Mouse (Mus musculus): Measurements from ENCODE around the gene F2rl2. TPM values are rescaled to one million over a fixed set of nuclear protein-coding genes. Genes with fewer than 3 reads are reported as not detected.

F2rl2 gene
- under 1 TPM; 0.39 to 0.90 TPM for total RNA-seq (2021)
- long read RNA-seq, experiment 1, result 0 reads
- long read RNA-seq, experiment 2, partial matches to known transcripts, result 0 of 1 reads
- long read RNA-seq, experiment 2, other reads (novel, unspliced or antisense), result 0 of 1 reads

DNA sequence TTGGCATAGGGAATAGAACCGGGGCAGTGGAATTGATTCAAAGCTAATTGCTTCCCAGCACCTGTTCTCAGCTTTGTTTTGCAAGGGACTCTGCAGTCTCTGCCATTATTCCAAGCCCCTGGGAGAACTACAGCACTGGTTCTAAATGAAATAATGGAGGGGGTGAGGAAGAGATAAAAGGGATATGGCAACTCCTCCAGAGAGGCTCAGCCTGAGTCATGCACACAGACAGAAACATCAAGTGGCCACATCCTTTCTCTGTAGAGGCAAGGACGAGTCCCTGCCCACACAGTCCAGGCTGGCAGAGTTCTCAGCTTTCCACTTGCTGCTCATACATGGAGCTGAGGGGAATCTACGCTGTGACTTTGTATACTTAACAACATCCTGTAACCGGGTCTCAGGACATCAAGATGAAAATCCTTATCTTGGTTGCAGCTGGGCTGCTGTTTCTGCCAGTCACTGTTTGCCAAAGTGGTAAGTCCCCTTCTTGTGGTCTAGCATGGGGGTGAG is at the start of gene F2rl2:
Gene F2rl2, plus strand, starts transcription at position 200 of the 510 bp plus-strand sequence.
- DNase-seq (ENCODE audit: low spot score in 2 of 2), result no peak

DNA sequence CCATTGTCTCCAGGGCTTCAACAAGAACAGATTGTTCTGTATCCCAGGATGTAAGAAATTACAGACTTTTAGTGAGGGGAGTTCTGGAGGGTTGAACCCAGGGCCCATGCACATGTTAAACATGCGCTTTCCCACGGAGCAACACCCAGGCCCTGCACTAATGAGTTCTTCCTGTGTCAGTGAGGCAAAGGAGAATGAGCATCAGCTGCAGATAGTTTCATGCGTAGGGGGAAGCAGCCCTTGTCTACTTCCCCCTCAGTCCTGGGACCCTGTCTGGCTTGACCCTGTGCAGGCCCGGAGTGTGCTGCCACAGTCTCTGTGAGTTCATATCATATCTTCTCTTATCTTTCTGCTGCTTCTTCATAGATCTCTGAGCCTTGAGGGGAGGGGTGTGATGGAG is 49.4 kb upstream of the F2rl2 start:
- no peak for DNase-seq (ENCODE audit: low spot score in 2 of 2)

DNA sequence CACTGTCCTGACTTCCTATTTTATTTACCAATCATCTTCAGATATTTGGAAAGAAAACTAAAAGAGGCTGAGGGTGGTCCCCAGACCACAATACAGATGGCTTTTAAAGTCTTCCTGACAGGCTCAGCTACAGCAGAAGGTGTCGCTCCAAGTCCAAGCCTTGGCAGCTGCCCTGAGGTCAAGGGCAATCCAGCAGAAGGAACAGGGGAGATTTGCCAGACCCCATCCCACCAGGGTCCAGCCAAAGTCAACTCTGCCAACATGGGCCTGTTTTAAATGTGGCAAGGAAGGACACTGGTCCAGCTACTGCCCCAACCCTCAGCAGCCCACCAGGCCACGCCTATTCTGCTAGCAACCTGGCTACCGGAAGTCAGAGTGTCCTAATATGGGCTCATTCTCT is 46.7 kb upstream of the F2rl2 start:
- DNase-seq (ENCODE audit: low spot score in 2 of 2), result no peak

DNA sequence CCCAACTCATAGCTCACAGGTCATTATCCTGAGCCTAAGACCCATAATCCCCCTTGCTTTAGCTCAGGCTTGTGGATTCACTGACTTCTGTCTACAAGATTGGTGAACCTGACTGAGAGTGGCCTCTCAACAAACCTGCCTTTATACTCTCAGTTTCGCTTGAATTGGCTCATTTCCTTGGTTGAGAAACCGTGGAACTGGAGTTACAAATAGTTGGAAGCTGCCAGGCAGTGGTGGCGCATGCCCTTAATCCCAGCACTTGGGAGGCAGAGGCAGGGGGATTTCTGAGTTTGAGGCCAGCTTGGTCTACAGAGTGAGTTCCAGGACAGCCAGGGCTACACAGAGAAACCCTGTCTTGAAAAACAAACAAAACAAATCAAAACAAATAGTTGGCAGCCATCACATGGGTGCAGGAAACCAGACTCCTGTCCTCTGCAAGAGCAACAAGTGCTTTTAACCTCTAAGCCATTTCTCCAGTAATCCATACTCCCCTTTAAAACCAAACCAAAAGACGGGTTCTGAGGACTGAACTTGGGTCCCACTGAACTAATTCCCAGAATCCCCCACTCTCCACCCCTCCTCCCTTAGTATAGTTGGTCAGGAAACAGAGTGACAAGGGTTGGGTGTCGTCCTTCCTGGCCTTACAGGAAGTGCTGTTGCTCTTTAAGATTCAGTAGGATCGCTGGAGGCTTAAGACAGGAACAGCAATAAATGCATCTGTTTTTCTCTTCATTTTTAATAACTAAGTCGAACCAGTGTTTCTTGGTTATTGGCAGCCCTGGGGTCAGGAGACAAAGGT is 44.6 kb upstream of the F2rl2 start:
- no peak for DNase-seq (ENCODE audit: low spot score in 2 of 2)

DNA sequence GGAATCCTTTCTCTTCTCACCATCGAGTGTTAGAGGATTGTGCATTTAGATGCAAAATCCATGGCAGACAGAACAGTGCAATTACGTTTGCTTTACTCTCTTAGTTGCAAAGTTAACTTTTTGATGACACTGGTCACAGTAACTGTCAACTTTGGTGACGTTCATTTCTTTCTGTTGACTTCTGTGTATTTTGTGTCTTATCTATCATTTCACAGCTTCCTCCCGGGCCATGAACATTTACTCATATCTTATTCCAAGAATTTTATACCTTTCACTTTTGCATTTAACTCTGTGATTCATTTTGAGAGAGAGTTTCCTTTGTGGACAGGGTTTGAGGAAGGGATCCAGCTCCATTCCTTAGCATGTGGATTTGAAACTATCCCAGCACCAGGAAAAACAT is 43.0 kb upstream of the F2rl2 start:
- no peak for DNase-seq (ENCODE audit: low spot score in 2 of 2)

DNA sequence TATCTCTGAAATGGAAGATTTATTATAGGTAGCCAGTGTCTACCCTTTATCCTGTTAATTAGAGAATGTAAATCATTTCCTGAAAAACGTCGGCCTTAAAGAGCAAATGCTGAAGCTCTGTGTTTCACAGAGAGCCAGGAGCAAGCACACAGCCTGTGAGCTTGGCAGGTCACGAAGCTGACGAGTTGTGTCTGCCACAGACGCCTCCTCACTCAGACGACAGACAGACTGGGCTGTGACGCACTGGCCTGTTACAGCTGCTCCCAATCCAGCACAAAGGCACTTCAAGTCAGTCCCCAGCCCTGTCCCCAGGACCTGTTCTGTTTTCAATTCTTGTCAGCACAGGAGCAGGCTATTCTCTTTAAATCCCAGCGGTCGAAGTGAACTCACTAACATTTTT is 41.4 kb upstream of the F2rl2 start:
- DNase-seq (ENCODE audit: low spot score in 2 of 2), result no peak

DNA sequence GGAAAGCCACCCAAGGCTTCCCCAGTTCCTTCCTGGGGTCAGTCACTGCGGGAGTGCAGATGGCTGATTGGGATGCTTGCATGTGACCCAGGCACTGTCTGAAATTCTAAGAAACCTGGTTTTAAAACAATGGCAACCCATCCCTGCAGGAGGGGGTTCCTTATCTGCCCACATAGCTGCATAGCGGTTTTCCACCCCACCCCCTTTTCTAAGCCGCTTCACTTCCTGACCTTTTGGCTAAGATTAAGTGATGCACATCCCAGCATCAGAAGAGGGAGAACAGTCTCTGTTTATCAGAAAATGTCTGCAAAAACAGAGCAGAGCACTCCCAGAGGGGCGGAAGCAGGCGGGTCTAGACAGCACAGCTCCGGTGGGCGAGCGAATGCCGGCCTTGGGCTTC is 39.5 kb upstream of the F2rl2 start:
- DNase-seq (ENCODE audit: low spot score in 2 of 2), result no peak

DNA sequence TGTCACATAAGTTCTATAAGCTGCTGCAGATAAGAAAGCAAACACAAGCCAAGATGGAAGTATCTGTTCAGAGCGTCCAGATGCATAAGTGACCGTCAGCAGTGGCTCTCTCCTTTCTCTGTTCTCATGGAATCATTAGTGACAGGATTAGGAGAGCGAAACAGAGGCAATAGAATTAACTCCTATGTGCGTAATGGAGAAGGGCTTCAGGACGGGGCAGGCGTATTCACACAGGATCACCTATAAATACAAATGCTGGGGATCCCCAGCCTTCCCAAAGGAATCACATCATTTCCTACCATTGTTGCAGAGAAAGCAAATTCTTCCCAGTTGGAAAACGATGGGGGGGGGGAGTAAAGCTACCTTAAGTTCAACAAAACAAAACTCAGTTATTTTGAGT is 37.2 kb upstream of the F2rl2 start:
- no peak for DNase-seq (ENCODE audit: low spot score in 2 of 2)

DNA sequence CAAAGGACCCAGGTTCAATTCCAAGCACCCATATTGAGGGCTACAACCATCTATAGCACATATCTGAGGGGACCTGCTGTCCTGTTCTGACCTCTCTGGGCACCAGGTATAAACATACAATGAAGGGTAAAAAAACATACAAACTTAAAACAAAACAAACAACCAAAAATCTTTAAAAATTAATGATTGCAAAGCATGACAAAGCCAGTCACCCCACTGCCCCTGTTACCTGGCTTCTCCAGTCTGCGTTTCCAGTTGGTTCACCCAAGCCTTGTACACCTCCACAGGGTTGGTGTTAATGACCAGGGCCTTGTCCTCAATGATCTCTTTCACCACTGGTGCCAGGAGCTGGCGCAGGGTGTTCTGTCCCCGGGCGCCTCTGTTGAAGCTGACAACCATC is 32.8 kb upstream of the F2rl2 start:
- DNase-seq (ENCODE audit: low spot score in 2 of 2), result no peak

DNA sequence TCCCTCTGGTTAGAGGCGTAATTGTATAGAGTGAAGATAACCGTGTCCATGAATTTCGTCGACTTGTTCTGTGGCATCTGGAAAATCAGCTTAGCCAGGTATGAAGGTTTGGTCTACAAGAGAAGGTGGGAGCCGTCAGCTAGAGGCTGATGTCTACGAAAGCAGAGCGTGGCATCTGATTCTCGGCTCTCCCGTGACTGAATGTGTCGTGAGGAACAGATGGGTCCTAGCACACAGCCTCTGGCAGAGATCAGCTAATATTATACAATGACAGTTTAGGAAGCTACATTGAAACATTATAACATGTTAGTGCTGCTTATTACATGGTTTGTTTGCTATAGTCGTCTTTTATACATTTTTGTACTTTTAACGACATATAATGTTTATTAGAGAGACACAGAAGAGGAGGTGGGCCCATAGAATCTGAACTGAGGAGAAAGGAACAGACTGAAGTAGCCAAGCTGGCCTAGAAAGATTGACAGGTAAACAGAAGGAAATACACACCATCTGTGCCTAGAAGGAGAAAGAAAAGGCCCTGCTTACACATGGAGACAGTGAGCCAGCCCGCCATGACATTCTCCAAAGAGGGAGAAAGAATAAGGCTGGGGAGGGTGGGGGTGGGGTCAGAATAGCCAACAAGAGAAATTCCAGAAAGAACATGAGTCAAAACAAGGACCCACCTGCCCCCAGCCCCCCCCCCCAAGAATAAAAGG is 30.9 kb upstream of the F2rl2 start:
- DNase-seq (ENCODE audit: low spot score in 2 of 2), result no peak

DNA sequence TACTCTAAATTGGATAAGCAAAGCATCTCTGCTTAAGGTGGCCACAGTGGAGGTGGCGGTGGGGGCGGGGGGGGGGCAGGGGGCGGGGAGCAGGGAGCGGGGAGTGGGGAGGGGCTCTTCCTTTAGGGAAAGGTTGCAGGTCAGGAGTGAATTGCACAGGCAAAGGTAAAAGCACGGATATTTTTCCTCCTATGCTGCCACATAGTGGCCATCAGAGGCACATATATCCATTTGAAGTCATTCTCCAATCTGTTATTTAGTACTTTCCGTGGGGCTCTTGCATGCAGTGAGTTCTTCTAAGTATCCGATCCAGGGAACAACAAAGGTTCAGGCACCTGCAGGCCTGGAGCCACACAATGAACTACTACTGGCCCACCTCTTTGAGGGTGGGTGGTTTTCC is 29.4 kb upstream of the F2rl2 start:
- no peak for DNase-seq (ENCODE audit: low spot score in 2 of 2)

DNA sequence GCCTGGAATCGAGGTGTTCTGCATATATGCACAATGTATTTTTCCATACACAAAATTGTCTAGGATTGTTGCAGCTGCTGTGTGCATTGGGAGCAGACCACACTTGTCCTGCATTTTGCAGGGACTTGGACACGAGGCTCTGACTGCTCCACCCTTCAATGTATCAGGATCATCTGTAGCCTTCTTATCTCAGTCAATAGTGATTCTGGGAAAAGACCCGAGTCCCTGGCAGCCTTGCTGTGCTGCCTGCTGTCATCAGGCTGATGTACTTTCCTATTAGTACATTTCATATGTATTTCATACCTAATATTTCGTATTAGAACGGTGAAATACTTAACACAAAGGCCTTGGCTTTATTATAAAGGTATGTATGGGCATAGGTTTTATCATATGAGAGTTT is 26.1 kb upstream of the F2rl2 start:
- no peak for DNase-seq (ENCODE audit: low spot score in 2 of 2)

DNA sequence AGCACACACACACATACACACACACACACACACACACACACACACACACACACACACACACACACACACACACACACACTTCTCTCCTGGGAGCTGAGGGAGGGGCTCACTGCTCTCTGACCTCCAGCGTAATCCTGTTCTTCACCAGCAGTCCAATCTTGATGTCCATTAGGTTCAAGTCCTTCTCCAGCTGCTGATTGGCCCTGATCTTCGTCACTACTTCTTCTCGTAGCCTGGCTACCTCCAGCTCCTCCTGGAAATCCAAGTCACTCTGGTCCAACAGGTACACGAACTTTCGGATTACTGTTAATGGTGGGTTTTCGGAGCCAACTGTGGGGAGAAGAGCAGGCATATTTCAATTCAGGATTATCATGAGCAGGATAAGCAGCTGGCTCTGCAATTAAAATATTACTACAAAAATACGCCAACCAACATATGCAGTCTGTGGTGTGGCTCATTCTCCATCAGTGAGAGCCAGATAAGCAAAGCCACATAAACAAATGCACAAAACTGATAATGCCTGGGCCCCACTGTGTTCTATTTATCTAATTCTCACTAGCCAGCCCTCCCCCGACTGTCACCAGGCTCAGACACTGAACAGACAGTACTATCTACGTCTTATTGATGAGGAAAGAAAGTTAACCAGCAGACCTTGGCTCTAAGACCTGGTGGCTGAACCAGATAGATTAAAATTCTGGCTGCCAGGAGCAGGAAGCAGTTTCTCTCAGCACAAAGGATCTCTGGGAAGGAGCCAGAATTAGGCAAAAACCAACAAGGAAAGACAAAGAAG is 25.4 kb upstream of the F2rl2 start:
- DNase-seq (ENCODE audit: low spot score in 2 of 2), result no peak

DNA sequence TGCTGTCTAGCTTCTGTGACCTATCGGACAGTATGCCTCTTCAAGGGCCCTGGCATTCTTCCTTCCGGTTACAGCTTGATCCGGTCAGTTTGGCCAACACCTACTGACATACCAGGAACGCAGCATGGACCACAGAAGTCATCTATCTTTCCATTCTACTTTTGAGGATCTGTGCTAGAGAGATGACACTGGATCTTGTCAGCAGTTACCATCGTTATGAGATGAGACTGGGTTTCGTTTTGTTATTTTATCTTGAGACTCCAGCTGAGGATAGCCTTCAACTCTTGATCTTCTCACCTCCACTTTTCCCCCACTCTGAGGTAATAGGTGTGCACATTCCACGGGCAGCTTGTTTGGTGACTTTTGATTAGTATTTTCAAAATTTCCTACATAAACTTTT is 24.3 kb upstream of the F2rl2 start:
- no peak for DNase-seq (ENCODE audit: low spot score in 2 of 2)

DNA sequence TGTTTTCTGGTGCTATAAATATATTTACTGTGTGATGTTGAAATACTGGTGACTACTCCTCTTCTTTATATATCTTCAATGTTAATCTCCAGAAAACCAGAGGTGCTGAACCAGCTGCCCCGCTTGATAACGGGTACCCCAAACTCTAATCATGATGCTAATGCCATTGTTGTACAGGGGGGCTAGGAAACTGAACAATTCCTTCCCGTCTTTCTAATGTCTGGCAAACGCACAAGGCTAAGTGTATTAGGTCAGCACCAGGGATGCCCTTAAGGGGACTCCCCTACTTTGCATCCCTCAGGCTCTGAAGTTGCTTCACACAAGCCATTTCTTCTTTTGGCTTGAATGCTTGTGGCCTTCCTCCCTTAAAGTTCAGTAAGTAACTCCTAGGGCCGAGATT is 17.6 kb upstream of the F2rl2 start:
- no peak for DNase-seq (ENCODE audit: low spot score in 2 of 2)

DNA sequence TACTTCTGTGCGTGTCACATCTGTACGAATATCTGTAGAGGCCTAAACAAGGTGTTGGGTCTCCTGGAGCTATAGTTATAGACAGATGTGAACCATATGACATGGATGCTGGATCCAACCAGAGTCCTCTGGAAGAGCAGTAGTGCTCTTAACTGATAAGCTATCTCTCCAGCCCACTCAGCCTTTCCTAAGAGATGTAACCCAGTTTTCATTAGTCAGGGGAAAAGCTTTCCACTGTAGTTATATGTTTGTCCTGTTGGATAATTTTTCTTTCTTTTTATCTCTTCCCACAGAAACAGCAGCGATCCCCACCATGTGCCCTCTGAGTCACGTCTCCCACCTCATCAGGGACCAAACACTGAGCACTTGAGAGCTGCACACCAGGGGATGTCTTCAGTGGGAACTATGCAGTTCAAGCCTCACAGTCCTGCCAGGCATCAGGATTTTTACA is 17.1 kb upstream of the F2rl2 start:
- no peak for DNase-seq (ENCODE audit: low spot score in 2 of 2)

DNA sequence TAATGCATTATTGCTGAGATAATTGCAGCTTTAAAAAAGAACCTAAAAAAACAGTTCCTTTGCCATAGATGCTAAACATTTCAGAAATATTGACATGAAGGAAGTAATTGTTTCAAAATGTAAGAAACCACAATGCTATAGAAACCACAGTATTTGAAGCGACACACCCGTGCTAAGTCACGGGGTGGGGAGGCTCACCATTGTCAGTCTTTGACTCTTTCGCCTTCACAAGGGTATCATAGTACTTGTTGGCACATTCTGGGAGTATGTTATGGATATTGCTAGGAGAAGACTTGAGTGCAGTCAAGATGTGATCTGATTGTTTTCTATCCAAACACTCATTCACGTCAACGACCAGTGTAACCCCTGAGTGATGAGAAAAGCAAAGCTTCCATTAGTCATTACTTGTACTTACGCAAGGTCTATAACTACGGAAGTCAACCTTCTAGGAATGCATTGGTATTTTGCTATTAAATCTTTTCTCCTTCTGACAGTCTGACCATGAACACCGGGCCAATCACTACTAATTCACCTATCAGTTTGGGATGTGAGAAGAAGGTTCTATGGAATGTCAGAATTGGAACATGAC is 11.9 kb upstream of the F2rl2 start:
- no peak for DNase-seq (ENCODE audit: low spot score in 2 of 2)

DNA sequence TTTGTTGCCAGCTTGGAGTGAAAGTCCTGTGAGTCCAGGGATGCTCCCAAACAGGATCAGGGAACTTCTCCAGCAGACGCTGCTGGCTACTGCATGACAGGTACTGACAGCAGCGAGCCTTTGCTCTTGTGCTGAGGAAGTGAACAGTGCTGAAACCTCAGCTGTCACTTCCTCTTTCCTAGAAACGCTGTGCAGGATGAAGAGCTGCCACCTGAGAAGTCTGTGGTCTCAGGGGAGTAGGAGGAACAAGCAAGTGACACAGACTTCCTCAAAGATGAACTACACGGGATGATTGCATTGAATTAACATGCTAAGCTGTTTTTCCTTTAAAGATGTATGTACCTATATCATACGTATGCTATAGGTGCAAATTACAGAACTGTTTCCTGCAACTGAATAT is 10.9 kb upstream of the F2rl2 start:
- DNase-seq (ENCODE audit: low spot score in 2 of 2), result no peak

DNA sequence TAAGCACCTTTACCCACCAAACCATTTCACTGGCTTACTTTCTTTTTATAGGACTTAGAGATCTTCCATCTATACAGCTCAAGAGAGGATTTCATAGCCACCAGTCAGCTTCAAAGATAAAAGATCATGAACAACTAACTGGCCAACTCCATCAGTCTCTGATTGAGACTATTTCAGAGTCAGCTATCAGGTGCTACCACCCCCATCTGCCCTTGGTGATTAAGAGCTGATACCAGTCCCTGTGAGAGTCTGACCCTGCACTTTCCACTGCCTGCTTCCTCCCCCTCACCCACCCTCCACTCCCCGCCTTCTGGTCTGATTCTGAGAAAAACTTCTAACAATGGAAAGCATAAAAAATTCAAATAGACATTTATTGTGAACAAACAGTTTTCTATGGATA is 8.1 kb upstream of the F2rl2 start:
- DNase-seq (ENCODE audit: low spot score in 2 of 2), result no peak

DNA sequence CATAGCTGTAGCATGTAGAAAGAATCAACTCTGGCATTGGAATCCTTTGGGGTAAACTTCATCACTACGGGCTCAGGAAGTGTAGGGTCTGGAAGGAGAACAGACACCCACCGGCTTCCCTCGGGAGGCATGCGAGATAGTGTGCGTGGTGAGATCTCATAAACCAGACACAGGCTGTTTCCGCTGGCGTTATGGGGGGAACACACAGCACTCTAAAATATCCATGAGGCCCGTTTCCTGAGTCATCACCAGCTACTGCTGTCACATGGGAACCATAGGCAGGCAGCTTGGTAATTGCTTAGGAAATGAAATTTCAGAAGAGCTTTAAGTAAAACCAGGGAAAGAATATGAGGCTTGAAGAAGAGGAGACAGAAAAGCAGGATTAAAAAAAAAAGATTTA is 4.5 kb upstream of the F2rl2 start:
- no peak for DNase-seq (ENCODE audit: low spot score in 2 of 2)

DNA sequence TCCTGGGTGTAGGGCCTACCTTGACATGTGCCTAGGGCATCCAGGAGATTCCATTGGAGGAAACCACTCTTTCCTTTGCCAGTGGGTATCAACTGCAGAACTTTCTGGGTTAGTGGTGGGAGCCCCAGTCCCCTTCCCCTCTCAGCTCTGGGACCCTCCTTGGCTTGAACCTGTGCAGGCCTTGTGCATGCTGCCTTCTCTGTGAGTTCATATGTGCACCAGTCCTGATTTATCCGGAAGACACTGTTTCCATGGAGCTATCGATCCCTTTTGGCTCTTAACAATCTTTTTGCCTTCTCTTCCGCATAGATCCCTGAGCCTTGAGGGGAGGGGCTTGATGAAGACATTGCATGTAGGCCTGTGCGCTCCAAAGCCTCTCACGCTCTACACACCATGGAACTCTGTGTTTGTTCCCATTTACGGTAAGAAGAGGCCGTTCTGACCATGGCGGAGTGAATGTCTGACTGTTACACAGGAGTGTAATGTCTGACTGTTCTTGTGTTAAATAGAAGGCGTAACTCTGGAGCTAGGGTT is 466 bp upstream of the F2rl2 start:
- no peak for DNase-seq (ENCODE audit: low spot score in 2 of 2)
